Mouse (Mus musculus) 3T3-L1 (cell line): ENCODE measurements at regions not wholly inside any gene's neighbourhood (a gene's known extent, or its start where the extent isn't known, plus 50 kb on each side); places are given as distances from the start of the nearest gene placed in this dataset.

Source experiments
- DNase-seq: peaks from one replicate; pipeline ENCODE4 v3.0.0-alpha.2; 2015; ENCODE audit warnings: low read depth, low spot score

GRCm38 (mm10) chr12:106186501-106186900 lies 176.5 kb downstream of the Vrk1 start:
- no peak for DNase-seq

- no peak for DNase-seq
These were observed 181.7 kb downstream of the Vrk1 start for GRCm38 (mm10) chr12:106191771-106192170.

- no peak for DNase-seq
These were observed 189.3 kb downstream of the Vrk1 start for GRCm38 (mm10) chr12:106199302-106199701.

- no peak for DNase-seq
These were observed 193.5 kb downstream of the Vrk1 start for GRCm38 (mm10) chr12:106203526-106203925.

GRCm38 (mm10) chr12:106210959-106211358 lies 200.9 kb downstream of the Vrk1 start:
- no peak for DNase-seq

GRCm38 (mm10) chr12:106211488-106211887 lies 201.5 kb downstream of the Vrk1 start:
- no peak for DNase-seq

GRCm38 (mm10) chr12:106212397-106212796 lies 202.4 kb downstream of the Vrk1 start:
- DNase-seq, result no peak

GRCm38 (mm10) chr12:106220071-106220470 lies 210.0 kb downstream of the Vrk1 start:
- DNase-seq, result no peak

- DNase-seq, result no peak
These were observed 216.2 kb downstream of the Vrk1 start for GRCm38 (mm10) chr12:106226276-106226675.

GRCm38 (mm10) chr12:106226776-106227562 lies 216.9 kb downstream of the Vrk1 start:
- no peak for DNase-seq

- no peak for DNase-seq
These were observed 217.5 kb downstream of the Vrk1 start for GRCm38 (mm10) chr12:106227563-106227840.

GRCm38 (mm10) chr12:106245178-106245840 lies 235.3 kb downstream of the Vrk1 start:
- DNase-seq, result no peak

- DNase-seq, result no peak
These were observed 263.6 kb downstream of the Vrk1 start for GRCm38 (mm10) chr12:106273591-106273990.

- no peak for DNase-seq
These were observed 267.9 kb downstream of the Vrk1 start for GRCm38 (mm10) chr12:106277886-106278285.

- DNase-seq, result no peak
These were observed 272.6 kb downstream of the Vrk1 start for GRCm38 (mm10) chr12:106282491-106283106.

GRCm38 (mm10) chr12:106284814-106285213 lies 274.8 kb downstream of the Vrk1 start:
- DNase-seq, result no peak

GRCm38 (mm10) chr12:106288791-106289515 lies 278.9 kb downstream of the Vrk1 start:
- DNase-seq, result no peak

GRCm38 (mm10) chr12:106291476-106292046 lies 281.5 kb downstream of the Vrk1 start:
- DNase-seq, result no peak

GRCm38 (mm10) chr12:106293117-106293516 lies 283.1 kb downstream of the Vrk1 start:
- DNase-seq, result no peak

GRCm38 (mm10) chr12:106295596-106295995 lies 285.6 kb downstream of the Vrk1 start:
- no peak for DNase-seq

GRCm38 (mm10) chr12:106302617-106303016 lies 292.6 kb downstream of the Vrk1 start:
- no peak for DNase-seq
